Mouse (Mus musculus) left cerebral cortex, postnatal 14 days (tissue): ENCODE data around the gene Sgk1. TPM values are rescaled to one million over a fixed set of nuclear protein-coding genes. Genes with fewer than 3 reads are reported as not detected.

Experiments
- DNase-seq, 2 experiments: peaks; one replicate each; pipeline ENCODE4 v3.0.0; 2021 to 2022; ENCODE audit warnings: low spot score in 2 of 2, mixed read lengths in 1 of 2
- intact Hi-C: fragments of 180-260 bp; cut with DNase I; formaldehyde crosslinking; loops from one replicate; pipeline ENCODE4 v1.15.1; 2025
- total RNA-seq, 2 experiments: library from RNA; stranded (reverse); gene quantifications; 2 replicates each; pipeline ENCODE4 v1.2.3; 2021

Gene Sgk1
- total RNA-seq, 2 experiments from 2014 or later: 73.2 to 94.7 TPM

DNA sequence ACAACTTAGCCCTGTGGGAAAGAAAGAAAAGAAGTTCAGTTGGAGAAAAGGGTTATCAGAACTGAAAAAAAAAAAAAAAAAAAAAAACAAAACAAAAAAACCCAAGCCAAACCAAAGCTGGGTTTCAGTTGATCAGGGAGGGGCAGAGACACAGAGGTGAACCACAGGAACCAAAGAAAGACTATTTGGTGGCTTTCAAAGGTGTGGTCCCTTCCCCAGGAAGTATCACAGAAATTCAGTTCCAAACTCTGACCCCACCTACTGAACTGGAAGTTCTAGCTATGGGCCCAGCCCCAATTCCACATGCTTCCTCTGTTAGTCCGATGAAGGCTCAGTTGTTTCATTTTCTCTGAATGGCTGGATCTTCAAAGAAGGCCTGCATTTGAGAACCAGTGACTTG, 26.7 kb downstream of the Sgk1 start:
- intact Hi-C loops: no loop called here
- no peak for DNase-seq

DNA sequence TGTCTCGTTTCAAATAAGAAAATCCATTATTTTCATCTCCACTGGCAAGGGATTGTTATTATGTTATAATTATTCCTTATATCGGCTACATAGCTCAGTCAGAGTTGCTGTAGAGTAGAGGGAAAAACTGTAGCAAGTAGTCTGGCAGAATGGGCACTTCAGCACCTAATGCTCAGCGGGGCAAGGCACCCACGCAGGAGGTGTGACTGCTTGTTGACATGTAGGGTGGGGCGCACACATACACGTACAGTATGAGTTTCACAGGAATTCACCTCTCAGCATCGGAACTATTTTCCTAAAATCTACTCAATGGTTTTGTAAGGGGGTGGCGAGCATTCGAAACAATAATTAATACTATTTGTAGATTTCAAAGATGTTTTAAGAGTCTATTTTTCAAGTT, 28.4 kb downstream of the Sgk1 start:
- no peak for DNase-seq
- intact Hi-C loops: no loop called here

DNA sequence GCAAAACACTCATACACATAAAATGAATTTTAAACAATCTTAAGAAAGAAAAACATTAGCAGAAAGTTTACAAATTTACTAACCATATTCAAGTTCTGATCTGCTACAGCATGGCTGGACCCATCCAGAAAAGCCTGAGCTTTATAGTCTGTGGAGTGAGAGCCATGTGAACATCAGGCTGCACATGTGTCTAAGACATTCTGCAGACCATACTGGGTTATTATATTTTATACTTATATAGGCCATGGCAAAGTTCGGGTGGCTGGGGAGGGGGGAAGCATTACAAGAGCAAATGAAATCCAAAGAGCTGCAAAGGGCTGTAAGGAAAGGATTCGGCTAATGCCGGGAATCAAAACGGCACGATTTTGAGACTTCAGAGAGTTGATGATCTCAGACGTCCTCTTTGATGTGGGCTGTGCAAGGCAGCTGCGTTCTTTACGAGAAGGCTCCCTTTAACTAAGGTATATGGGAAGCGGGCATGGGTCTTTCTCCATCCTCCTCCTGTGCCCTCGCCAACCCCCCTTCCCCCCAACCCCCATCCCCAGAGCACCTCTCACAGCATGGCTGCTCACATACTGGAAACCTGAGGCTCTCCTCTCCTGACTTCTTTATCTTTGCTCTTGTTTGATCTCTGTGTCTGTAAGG, 29.4 kb downstream of the Sgk1 start:
- intact Hi-C loops: no loop called here
- no peak for DNase-seq

DNA sequence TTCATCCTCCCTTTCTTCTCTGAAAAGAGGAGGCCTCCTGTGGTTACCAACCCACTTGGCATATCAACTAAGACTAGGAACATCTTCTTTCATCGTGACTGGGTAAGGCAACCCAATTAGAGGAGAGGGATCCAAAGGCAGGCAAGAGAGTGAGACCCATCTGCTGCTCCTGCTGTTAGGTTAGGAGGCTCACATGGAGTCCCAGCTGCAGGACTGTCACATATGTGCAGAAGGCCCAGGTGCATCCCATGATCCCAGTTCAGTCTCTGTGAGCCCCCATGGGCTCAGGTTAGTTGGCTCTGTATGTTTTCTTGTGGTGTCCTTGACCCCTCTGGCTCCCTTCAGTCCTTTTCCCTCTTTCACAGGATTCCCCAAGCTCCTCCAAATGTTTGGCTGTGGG, 32.8 kb downstream of the Sgk1 start:
- no peak for DNase-seq
- intact Hi-C loops: no loop called here

DNA sequence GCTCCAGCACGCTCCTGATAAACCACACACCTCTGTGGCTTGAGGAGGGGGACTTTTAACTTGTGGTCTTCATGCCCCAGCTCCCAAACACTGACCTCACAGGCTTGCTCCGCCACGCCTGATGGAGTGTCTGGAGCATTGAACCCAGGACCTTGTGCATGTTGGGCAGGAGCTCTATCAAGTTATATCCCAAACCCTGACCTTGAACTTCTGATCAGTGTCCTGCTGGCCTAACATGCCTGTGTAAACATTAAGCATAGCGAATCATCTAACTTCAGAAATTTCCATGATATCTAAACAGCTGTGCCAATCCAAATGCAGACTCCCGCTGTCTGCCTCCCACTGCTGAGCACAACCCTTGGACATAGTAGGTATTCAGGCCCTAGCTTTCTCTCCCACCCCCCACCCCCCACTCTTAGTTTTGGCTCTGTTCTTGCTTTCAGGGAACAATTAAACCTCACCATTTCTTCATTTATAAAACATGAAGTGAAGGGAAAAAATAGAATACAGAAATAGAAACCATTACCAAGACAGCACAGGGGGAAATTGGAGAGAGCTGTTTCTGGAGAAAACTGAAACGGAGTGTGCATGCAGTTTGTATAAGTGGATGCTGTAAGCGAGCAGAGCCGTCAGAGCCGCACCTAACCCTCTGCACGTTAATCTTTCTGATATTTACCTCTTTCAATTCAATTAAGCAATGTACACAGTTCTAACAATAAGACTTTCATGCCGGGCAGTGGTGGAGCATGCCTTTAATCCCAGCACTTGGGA, 34.5 kb downstream of the Sgk1 start:
- intact Hi-C loops: no loop called here

DNA sequence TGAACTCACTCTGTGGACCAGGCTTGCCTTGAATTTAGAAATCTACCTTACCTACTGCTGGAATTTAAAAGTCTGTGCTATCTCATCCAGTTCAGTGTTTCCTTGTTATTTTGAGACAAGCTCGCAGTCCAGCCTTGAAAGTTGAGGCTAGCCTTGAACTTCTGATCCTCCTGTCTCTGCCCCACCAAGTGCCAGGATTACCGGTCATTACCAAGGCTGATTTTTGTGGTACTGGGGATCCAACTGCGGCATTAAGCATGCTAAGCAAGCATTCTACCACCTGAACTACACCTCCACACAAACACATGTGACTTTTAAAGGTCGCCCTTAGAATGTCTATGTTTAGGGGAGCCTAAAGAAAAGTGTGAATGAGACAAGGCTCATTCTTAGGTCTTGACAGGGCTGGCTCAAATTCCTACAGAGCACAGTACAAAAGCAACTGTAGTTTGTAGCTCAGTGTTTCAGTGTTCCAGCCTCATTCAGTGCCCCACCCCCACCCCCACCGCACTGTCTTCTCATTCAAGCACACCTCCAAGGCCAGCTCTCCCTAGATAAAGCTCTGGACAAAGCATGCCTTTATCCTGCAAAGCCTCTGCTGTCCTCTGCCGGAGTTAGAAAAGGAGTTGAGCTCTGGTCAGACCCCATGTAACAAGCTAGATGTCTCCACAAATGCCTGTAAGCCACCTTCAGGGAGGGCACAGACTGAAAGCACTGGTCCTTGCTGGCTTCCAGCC, 36.2 kb downstream of the Sgk1 start:
- DNase-seq: no peak
- intact Hi-C loops: no loop called here

More for the DNA sequence above, 34.5 kb downstream of the Sgk1 start:
- peak; percentile 36 to 66 for DNase-seq

DNA sequence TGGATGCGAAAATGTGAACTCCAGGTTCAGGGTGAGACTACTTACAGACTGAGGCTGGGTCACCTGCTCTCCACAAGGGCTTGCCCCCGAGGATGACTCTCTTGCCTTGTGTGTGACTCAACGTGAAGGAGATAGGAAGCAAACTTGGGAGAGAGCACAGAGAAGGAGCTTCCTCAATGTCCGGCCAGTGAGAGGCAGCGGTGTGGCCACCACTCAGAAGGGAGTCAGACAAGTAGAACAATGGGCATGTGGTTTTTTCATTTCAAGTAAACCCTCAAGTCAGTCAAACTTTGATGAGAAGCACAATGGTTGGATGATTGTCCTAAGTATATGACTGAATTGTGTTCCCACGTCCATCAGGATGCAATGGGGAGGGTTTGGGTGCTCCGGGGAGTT, 36.8 kb downstream of the Sgk1 start:
- no peak for DNase-seq
- intact Hi-C loops: no loop called here

DNA sequence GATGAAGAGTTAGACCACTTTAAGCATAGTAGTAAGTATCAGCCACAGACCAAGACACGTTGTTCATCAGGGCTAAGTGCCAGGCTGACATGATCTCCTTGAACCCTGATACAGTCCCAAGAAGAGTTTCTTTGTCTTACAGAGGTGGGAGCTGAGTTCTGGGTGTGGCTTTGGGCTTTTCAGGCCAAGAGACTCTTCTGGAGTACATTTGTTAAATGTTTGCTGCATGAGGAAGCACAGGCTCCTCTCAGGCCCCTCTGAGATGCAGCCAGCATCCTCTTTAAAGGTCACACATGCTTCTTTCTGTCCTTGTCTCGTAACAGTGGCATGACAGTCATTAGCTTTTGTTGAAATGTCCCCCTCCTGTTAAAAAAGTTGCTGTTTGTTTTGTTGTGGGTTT, 38.6 kb downstream of the Sgk1 start:
- intact Hi-C loops: loop anchor here (5.0 kb wide), 1 partner anchor 72 kb away; no protein-coding TSS in a partner anchor
- no peak for DNase-seq

DNA sequence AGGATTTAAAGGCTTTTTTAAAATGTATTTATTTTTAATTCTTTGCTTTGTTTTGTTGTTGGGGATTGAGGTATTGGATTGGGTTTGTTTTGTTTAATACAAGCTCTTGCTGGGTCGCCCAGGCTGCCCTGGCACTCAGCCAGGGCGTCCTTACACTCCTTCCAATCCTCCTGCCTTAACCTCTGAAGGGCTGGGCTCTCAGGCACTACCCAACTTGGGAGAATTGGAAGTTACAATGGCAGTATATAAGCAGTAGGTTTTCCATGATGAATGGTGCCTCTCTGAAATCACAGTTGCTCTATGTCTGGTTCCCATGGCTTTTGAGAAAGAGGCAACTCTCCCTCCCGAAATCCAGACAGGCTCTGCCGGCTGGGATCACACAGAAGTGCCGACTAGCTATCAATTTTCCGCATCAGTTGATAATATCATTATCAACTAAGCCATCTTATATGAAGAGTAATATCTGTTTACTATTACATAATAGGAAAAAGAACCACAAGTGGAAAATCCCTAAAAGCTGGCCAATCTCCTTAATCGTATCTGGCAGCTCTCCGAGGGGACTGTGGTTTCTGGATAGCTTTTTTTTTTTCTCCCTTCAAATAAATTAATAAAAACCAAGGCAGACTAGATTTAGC, 40.8 kb downstream of the Sgk1 start:
- DNase-seq: no peak
- intact Hi-C loops: loop anchor here (5.0 kb wide), 1 partner anchor 69 kb away; no protein-coding TSS in a partner anchor

DNA sequence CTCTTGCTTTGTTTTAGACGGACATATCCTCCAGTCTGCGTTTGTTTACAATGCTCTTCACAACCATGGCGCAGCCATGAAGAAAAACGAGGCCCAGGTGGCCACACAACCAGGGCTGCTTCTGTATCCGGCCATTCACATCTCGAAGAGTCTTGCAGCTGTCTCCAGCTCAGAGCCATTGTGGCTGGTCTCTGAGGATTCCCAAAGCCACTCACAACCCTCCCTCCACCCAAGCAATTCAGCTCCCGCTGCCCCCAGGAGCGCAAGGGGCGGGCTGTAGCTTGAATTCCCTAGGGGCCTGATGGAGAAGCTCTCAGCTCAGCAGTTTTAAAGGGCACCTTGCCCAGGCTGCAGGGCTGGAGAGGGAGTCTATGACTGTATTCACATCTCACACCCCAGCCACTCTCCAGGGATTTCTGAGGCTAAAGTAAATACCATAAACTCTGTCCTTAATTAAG, 41.5 kb downstream of the Sgk1 start:
- intact Hi-C loops: loop anchor here (5.0 kb wide), 1 partner anchor 69 kb away; no protein-coding TSS in a partner anchor
- DNase-seq: peak; percentile 53 to 63

DNA sequence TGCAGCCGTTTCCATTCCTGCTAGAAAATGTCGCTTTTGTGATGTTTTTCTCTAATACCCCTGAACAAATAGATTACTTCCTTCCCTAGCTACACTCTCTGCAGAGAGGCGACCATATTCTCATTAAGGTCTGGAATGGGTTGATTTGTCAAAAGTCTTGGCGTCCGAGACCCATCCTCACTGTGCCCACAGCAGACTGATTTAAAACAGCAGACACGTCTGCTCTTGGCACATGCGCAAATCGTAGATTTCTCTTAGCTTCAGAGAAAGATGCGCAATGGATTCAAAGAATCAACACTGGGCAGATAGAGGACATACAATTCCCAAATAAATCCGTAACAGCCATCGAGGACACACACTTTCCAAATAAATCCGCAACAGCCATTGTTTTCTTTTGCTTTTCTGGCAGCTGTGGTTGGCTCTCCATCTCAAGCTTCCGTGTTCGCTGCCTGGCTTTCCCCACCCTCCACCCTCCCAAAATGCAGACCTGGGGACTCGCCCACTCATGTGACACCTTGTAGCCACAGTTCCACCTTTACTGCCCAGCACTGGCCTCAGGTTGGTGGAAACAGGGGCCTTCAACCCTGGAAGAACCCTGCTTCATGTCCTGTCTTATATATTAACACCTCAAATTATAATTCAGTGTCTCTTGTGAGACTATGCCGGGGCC, 42.2 kb downstream of the Sgk1 start:
- intact Hi-C loops: loop anchor here (5.0 kb wide), 1 partner anchor 68 kb away; no protein-coding TSS in a partner anchor
- peak; percentile 46 to 55 for DNase-seq

DNA sequence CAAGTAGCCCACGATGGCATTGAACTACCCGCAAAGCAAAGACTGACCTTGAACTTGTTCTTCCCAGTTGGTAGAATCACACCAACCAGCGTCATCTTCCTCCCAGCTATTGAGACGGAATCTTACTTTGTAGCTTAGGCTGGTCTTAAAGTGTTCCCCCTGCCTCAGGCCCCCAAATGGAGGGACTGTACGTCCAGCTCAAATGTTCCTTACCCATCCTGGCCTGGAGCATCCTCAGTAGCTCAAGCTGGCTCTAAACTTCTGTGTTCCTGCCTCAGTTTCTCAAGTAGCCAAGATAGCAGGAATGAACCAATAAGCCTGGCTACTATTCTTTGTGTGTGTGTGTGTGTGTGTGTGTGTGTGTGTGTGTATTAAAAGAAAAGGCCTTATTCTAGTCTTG, 45.0 kb downstream of the Sgk1 start:
- intact Hi-C loops: no loop called here
- no peak for DNase-seq

DNA sequence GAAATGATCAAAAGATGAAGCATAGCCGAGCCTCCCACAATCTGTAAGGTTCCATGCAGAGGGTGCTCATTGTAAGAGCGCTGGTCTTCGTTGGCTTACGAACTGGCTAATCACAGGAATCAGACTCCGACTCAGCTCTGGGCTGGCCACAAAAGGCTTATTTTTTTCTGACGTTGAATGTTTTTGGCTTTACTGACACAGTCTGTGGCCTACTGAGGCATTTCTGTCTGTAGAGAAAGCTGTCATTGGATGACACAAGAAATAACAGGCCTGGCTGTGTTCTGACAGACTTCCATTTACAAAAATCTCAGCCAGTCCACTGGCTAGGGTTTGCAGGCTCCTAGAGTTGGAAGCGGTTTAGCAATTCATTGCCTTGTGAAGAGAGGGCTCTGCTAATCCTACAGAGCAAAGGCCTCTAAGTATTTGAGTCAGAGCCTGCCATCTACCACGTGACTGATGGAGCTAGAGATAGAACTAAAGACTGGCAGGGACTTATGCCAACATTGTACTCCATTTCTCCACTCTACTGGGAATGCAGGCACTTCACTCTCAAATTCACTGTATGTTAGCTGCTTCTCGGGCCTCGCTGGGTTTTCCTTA, 48.9 kb downstream of the Sgk1 start:
- intact Hi-C loops: no loop called here
- no peak for DNase-seq

DNA sequence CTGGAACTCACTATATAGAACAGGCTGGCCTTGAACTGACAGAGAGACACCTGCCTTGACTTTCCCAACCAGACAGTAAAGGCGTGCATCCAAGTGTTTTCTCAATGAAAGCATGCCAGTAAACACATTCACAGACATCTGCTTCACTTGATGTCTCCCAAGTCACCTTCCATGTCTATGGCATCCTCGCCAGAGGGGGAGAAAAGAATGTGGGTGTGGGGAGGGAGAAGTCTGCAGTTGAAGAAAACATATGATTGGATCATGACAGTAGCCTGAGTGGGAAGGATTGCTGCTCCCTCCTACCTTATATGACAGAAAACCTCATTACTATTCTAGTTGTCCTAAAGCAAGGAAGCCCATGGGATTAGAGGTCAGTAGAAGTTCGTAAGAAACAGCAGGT, 50.8 kb downstream of the Sgk1 start:
- DNase-seq: no peak
- intact Hi-C loops: no loop called here

DNA sequence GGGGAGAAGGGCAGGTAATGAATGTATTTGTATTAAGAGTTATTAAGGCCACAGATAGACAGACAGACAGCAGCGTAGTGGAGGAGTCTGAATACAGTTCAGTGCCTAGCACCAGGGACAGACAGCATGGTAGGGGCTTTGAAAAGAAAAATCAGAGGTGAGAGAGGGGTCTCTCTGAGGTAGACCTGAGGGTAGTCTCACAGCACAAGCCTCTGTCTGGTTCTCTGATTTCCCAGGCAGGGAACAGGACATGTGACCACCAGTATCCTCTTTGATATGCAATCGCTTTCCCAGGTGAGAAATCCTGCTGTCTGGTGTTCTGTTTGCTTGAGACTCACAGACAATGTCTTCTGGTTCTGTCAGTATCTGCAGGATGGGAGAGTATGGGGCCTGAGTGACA, 52.8 kb downstream of the Sgk1 start:
- DNase-seq: no peak
- intact Hi-C loops: no loop called here

DNA sequence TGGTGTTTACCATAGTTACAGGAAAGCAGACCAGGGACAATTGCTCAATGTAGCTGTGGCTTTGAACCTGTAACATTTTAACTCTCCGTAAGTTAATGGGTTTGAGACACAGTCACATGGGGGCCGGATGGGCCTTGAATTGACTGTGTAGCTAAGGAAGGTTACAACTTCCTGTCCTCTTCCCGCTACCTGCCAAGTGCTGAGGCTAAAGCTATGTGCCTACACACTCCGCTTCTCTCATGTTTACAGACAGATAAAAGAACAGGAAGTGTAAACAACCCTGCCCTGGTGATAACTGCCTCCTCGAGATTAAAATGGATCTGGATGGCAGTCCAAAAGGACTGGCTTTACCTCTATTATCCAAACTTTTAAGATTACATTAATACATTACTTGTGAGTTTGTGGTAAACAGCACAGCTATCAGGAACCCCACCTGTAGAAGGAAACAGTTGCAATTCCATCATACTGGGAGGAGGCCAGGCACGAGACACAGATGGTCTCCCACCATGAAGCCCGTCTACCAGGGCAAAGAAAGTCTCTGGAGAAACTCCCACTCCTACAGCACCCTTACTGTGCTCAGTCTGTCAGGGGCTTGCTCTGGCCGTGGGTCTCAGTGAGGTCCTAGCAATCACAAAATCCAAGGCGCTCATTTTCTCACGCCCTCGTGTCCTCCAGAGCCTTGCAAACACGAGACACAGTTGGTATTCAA, 54.7 kb downstream of the Sgk1 start:
- no peak for DNase-seq
- intact Hi-C loops: no loop called here

DNA sequence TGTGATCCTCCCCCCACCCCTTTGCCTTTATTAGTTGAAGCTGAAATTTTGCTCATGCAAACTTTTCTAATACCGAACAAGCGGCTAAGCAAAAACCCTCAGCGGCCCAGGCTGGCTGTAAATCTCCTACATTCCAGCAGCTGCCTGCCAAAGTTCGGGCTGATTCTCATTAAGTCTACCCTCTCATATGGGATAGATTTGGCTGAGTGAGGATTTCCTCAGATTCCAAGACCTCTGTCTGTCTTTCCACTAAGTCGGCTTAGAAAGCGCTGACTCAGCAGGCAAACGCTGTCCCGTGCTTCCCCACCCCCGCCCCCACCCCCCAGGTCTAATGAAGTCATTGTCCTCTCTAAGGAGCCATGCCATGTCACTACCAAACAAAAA, 55.2 kb downstream of the Sgk1 start:
- intact Hi-C loops: no loop called here
- no peak for DNase-seq

DNA sequence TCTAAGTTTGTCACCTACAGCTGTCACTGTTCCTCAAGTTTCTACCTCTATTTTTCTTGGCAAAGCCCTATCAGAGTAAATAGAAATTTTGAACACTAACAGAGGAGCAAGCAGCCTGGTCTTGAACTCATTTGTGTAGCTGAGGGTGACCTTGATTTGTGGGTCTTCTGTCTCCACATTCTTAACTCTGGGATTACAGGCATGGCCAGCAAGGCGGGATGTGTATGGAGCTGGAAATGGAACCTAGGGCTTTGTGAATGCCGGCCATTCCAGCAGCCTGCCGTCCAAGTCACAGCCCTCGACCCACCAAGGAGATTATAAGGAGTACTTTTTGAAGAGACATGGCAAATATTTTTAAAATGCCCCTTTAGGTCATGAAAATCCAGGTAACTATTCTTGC, 56.2 kb downstream of the Sgk1 start:
- DNase-seq: no peak
- intact Hi-C loops: no loop called here
